Mouse (Mus musculus) T-helper 17 cell (primary cell): Measurements from ENCODE around the gene Uba52.

Experiments
- in situ Hi-C, 2 experiments: fragments of 300-600 bp; cut with MboI, MseI; formaldehyde crosslinking; loops; 1 replicate in 1 of 2; 2 replicates in 1 of 2; pipeline ENCODE4 v1.15.1; 2025; ENCODE audit warnings: high pct_unique_total_duplicates in 2 of 2

Gene Uba52

DNA sequence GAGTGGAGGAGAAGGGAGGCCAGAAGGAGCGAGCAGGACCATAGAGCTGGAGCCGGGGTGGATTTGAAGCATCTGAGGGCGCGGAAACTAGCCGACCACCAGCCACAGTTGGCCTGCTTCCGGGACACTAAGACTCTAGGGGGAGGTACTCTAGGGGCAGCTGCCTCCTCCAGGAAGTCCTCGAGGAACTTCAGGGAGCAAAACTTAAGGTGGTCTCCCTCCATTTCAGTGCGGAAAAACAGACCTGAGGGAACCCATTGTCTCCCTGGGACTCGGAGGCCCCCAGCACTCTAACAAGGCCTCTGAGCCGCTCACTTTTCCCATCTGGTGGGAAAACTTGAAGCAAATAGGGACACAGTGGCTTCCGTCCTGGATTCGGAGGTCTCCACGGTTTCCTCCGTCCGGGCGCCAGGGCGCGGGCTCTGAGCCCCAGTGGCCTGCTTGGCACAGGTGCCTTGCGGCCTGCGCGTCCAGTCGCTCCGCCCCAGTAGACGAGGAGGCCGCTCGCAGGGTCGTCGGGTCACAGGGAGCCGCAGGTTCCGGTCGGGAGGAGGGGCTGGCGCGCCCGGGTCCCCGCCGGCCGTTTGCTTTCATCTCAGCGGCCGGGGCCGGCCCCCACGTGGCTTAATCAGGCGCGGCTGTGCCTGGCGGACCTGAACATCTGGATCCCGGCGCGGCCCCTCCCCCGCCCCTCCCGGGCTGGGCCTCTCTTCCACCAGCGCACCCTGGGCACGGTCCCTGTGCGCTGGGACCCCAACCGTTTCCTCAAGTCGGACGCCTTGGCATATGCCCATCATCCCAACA, 22.4 kb downstream of the Uba52 start:
- in situ Hi-C loops: loop anchor here in 1 of 2 experiments (5.0 kb wide), 1 partner anchor 41 kb away; no protein-coding TSS in a partner anchor

DNA sequence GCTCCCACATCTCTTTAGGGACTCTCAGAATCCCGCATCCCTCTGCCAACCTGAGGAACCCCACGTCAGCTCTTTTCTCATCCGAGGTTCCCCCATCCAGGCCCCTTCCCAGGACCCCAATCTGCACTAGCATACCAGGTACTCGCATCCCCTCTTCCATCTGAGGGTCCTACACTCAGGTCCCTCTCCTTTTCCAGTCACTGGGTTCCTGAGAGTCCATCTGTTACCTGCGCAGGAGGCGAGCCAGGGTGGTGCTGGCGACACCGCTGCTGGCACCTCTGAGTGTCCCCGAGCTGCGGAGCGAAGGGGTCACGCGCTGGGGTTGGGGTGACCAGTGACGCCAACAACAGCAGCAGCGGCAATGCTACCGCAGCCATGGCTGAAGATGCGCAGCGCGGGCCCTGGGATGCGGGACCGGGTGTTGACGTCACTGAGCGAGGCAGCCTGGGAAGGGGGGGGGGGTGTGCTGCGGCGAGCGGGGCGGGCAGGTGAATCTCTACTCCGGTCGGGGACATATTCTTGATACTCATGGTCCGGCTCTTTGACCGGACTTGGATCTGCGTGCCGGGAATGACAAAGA, 23.6 kb downstream of the Uba52 start, which contains the start of gene Tmem59l:
Gene Tmem59l (minus strand): TSS at position 418 of the 580 bp plus-strand sequence.
- in situ Hi-C loops: loop anchor here in 1 of 2 experiments (5.0 kb wide), 1 partner anchor 40 kb away; no protein-coding TSS in a partner anchor

- in situ Hi-C loops: loop anchor here in 1 of 2 experiments (5.0 kb wide), 1 partner anchor 39 kb away; no protein-coding TSS in a partner anchor
Observed at GRCm38 (mm10) chr8:70486191-70486681, 24.4 kb downstream of the Uba52 start.

- in situ Hi-C loops: no loop called here
Observed at GRCm38 (mm10) chr8:70482943-70483342, 27.7 kb downstream of the Uba52 start.

- in situ Hi-C loops: no loop called here
Observed at GRCm38 (mm10) chr8:70481908-70482307, 28.7 kb downstream of the Uba52 start.

GRCm38 (mm10) chr8:70477269-70477982, 33.2 kb downstream of the Uba52 start:
- in situ Hi-C loops: no loop called here

DNA sequence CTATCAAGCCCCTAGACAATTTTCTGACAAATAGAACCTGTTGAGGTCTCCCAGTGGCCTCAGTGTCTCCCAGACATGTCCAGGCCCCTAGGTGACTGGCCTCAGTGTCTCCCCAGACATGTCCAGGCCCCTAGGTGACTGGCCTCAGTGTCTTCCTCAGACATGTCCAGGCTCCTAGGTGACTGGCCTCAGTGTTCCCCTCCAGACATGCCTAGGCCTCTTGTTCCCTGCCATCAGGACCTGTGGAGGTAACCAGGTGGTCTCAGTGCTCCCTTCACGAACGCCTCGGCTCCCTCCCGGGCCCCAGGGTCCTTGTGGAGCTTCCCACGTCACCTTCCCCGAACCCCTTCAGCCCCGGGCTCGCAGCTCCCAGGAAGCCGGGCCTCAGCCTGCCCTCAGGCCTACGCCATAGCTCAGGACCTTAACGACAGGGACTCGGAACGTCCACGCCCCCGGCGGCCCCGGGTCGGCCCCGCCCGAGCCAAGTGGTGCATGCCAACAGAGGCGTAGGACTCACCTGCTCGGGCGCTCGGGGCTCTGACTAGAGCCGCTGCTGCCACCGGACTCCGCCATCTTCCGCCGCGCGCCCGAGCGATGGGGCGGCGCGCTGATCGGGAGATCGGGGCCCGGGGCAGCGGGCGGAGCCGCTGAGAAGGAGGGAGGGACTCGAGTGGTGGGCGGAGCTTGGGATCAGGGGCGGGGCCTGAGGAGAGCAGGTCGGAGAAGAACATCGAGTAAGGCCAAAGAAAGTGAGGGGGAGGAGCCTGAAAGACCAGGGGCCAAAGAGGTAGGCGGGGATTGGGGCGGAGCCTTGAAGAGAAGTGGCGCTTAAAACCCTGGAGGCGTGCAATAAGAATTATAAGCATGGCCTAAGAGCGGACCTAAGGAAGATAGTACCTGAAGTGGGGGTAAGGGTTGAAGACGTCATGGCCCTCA, 34.0 kb downstream of the Uba52 start, which contains the start of gene Klhl26:
Gene Klhl26 (minus strand): TSS at position 636 of the 936 bp plus-strand sequence.
- in situ Hi-C loops: no loop called here

- in situ Hi-C loops: no loop called here
Observed at GRCm38 (mm10) chr8:70471856-70472255, 38.7 kb downstream of the Uba52 start.

GRCm38 (mm10) chr8:70469938-70470337, 40.7 kb downstream of the Uba52 start:
- in situ Hi-C loops: no loop called here

DNA sequence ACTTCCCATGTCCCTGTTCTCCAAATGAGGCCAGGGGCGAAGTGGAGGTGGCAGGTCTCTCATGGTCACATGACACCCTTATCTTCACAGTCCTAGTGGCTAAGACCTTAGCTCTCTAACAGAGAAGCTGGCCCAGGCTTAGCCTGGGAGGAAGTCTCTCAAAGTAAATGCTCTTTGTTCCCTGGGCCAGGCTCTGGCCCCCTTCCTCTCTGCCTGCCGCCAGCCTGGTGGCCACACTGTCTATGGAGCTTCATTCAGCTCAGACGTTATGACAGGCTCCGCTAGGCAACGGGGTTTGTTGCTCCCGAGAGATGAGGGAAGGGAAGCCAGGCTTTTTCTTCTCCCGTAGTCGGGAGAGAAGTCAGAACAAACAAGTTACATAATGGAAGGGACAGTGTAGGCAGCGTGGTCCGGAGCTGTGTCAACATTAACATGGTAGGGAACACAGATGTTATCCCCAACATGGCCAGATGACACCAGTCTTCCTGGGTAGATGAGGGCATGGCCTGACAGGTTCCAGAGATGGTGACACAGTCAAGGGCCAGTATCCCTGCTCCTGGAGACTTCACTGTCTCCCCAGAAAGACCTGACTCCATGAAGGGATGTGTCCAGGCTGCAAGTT, 41.2 kb downstream of the Uba52 start:
- in situ Hi-C loops: no loop called here

GRCm38 (mm10) chr8:70468733-70469132, 41.9 kb downstream of the Uba52 start:
- in situ Hi-C loops: no loop called here

DNA sequence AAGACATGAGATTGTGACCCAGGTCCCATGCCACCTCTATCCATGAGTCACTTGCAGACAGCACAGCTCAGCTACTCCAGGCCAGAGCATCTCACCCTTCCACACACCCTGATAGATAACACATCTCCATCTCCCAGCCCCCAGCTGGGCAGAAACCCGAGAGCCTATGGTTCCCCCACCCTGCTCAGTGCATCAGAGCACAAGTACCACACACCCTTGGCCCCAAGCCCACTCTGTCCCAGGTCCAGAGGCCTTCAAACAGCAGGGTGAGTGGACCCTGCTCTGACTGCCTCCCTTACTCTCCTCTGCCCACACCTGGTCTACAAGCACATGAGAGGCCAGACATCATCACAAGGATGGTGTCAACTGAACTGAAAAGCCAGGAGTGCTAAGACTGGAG, 42.7 kb downstream of the Uba52 start:
- in situ Hi-C loops: no loop called here

GRCm38 (mm10) chr8:70467229-70467725, 43.3 kb downstream of the Uba52 start:
- in situ Hi-C loops: no loop called here

DNA sequence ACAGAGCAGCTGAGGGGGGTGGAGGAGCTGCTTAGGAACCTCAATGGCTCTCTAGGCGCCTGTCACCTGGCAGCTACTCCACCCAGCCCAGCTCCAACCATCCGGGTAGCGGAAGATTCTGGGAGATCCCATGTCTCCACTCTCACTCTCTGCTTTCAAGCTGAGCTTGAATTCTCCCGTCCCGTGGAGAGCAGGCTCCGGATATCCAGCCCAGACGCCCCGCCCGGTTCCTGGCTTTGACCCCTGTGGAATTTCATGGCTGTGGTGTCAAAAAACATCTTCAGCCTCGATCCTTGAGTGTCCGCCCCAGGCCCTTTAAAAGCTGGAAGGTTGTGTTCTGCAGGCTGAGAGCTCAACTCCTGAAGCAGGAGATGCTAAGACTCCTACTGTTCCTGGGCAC, 43.8 kb downstream of the Uba52 start:
- in situ Hi-C loops: no loop called here

DNA sequence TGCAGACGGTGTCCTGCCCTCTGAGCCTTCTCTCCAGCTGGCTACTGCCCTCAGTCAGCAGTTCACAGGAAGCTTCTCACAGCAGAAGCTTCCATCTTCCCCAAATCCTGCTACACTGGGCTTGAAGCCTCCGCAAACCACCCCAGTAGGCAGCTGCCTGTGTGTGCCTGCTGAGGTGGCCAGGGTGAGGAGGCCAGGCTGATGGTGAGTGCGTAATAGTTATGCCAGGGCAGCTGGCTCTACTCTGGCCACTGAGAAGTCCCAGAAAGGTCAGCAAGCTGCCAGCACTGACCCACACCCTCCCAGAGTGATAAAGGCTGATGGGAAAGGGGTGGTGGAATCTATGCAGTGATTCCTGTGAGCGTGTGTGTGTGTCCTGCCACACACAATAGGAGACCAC, 44.3 kb downstream of the Uba52 start:
- in situ Hi-C loops: no loop called here

DNA sequence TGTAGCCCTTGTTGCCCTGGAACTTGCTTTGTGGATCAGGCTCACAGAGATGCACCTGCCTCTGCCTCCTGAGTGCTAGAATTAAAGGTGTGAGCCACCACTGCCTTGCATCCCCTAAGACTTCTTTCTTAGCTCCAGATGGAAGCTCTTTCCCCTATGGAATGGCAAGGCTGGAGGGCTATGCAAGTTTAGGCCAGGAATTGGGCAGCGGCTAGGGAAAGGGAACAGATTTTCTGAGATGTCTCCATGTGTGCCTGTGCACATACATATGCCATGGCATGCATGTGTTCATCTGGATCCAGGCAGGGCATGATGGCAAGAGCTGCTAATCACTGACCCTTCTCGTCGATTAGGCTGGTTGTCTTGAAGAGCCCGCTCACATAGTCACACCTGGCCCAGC, 44.9 kb downstream of the Uba52 start:
- in situ Hi-C loops: no loop called here

DNA sequence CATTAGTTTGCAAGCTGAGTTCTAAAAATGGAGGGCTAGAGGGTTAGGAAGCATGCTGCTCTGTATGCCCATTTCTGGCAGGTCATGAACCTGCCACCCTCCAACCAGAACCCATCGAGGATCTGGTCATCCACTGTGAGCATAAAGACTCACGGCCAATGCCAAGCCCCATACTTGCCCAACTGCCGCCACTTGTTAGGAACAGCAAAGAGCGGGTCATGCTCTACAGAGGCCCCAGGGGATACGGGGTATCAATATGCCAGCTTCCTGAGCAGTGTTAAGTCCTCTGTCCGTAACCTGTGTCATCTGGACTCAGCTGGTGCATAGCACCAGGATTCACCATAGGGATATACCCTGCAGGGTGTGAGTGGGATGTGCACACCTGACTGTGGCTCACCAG, 46.4 kb downstream of the Uba52 start:
- in situ Hi-C loops: no loop called here

DNA sequence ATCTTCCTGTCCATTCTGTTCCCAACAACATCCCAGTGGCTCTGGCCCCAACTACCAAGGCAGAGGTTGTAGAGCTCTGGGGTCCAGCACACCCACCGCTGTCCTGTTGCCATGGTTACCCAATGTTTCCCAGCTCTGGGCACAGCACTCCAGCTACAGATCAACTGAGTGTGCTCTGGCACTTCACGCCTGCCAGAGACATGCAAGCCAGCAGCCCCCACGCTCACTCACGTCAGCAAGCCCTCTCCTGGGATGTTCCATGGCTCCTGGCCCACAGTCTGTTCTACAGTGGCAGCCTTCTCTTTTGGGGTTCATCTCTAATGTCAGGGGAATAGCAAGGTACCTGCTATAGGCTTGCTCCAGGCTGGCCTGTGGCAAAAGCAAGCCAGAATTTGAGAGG, 47.3 kb downstream of the Uba52 start:
- in situ Hi-C loops: no loop called here

- in situ Hi-C loops: no loop called here
Observed at GRCm38 (mm10) chr8:70462516-70462813, 48.1 kb downstream of the Uba52 start.

DNA sequence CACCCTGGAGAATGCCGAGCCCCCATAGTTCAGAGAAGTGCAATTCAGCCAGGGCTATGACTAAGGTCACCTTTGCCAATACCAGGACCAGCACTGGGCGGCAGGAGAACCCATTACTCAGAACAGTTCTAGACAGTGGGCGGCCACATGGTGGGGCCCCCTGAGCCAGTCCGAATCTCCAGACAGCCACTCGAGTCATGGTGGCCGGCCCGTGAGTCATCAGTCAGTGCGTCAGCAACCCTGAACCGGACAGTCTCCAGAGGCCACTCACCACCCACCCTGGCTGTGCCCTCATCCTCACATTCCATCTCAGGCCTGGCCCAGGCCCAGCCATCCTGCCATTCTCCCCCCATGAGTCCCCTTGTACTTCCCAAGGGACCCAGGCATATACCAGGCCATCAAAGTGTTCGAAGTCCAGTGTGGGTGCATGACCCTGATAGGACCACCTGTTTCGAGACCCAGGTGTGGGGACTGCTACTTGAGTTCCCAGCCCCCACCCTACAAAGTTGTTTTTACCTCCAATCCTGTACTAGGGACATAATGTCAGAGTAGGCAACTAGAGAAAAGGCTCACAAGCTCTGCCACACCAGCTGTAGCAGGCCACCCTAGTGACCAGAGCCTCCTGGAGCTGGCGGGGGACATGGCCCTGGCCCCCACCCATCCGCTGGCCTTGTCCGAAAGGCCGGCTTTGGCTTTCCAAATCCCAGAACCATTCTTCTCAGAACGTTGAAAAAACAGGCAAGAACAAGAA, 48.7 kb downstream of the Uba52 start:
- in situ Hi-C loops: no loop called here
